Mouse (Mus musculus) ES-Bruce4 (cell line): ENCODE measurements at regions not wholly inside any gene's neighbourhood (a gene's known extent, or its start where the extent isn't known, plus 50 kb on each side); places are given as distances from the start of the nearest gene placed in this dataset.

ENCODE experiments used
- CTCF ChIP-seq: IDR thresholded peaks from one replicate; pipeline ENCODE4 v1.8.1; 2011; ENCODE audit warnings: low read depth, low read length
- EP300 ChIP-seq: IDR thresholded peaks from 2 replicates; pipeline ENCODE4 v1.6.1; 2011; ENCODE audit warnings: low read depth, low read length; ENCODE audit not compliant: insufficient read depth
- POLR2A ChIP-seq: IDR thresholded peaks from one replicate; pipeline ENCODE4 v1.8.1; 2011; ENCODE audit warnings: low read length; ENCODE audit not compliant: insufficient read depth

GRCm38 (mm10) chr10:83826105-83826504 lies 103.4 kb downstream of the 1500009L16Rik start:
- TF ChIP-seq CTCF: no peak
- no peak for TF ChIP-seq POLR2A
- no peak for TF ChIP-seq EP300
